Mouse (Mus musculus) erythroblast, embryonic 14.5 days (primary cell): ENCODE data around the gene Btbd35f19. TPM values are rescaled to one million over a fixed set of nuclear protein-coding genes. Genes with fewer than 3 reads are reported as not detected.
"Not testable (repeated sequence)": the region's sequence is repeated elsewhere in the genome, so short reads cannot be mapped to it uniquely, and the experiment has no call there.

Experiments used
- H3K27me3 ChIP-seq: 2 replicates; pipeline ENCODE4 v1.6.1; 2012; ENCODE audit warnings: inconsistent platforms; ENCODE audit not compliant: control insufficient read depth
- H3K36me3 ChIP-seq: 2 replicates; pipeline ENCODE4 v1.6.1; 2012; ENCODE audit warnings: mild to moderate bottlenecking, inconsistent platforms; ENCODE audit not compliant: control insufficient read depth
- H3K4me1 ChIP-seq: 2 replicates; pipeline ENCODE4 v1.6.1; 2012; ENCODE audit warnings: inconsistent platforms; ENCODE audit not compliant: control insufficient read depth
- H3K4me3 ChIP-seq: replicated peaks from 2 replicates; pipeline ENCODE3; 2012; ENCODE audit warnings: moderate library complexity, mild to moderate bottlenecking, inconsistent platforms
- H3K9me3 ChIP-seq: 2 replicates; pipeline ENCODE4 v1.6.1; 2012; ENCODE audit warnings: low read length, inconsistent platforms, mixed read lengths; ENCODE audit not compliant: control insufficient read depth
- polyA plus RNA-seq: library from polyadenylated mRNA; stranded (reverse); fragments of >175 nt; gene quantifications from 2 replicates; pipeline ENCODE4 v1.2.3, GENCODE M21; 2012

Gene Btbd35f19
- not detected in 2 replicates for polyA plus RNA-seq

DNA sequence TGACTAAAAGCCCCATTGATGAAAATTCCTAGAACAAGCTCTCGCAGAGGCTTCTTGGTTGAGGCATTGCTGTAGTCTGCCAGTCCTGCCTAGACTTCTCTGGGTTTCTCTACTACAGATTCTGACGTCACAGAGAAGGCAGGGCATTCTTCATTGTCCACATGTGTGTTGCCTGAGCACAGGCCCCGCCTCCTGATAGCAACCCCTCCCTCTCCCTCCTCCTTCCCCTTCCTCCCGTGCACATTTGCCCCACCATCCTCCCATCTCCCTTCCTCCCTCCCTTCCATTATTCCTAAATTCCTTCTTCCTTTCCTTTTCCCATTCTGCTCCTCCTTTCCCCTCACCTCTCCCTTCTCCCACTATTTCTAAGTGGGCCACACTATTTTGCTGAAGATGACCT lies at the start of gene Btbd35f19:
Gene Btbd35f19, minus strand, starts transcription at position 101 of the 400 bp plus-strand sequence.
- H3K4me1 ChIP-seq, H3K27me3 ChIP-seq, H3K36me3 ChIP-seq, H3K9me3 ChIP-seq, H3K4me3 ChIP-seq: not testable (repeated sequence)

GRCm38 (mm10) chrX:31341924-31342323 lies 41.8 kb downstream of the Btbd35f19 start:
- not testable (repeated sequence) for H3K27me3 ChIP-seq, H3K9me3 ChIP-seq, H3K4me3 ChIP-seq, H3K4me1 ChIP-seq, H3K36me3 ChIP-seq

DNA sequence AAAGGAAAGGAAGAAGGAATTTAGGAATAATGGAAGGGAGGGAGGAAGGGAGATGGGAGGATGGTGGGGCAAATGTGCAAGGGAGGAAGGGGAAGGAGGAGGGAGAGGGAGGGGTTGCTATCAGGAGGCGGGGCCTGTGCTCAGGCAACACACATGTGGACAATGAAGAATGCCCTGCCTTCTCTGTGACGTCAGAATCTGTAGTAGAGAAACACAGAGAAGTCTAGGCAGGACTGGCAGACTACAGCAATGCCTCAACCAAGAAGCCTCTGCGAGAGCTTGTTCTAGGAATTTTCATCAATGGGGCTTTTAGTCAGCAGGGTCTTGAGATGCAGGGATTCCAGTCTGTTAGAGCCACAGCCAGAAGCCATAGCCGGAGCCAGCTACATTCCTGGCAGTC lies 47.6 kb downstream of the Btbd35f19 start, which contains the start of gene Btbd35f26:
Gene Btbd35f26, plus strand, starts transcription at position 301 of the 400 bp plus-strand sequence.
- not testable (repeated sequence) for H3K36me3 ChIP-seq, H3K4me1 ChIP-seq, H3K9me3 ChIP-seq, H3K27me3 ChIP-seq, H3K4me3 ChIP-seq

Other genes with a start within 250 kb of the Btbd35f19 start
- not detected in 2 replicates for gene Spin2f, start 130.0 kb downstream of the Btbd35f19 start, polyA plus RNA-seq
- not detected in 2 replicates for gene Btbd35f26, start 47.5 kb downstream of the Btbd35f19 start, polyA plus RNA-seq
- not detected in 2 replicates for gene Gm21883, start 190.4 kb upstream of the Btbd35f19 start, polyA plus RNA-seq
- not detected in 2 replicates for gene Spin2e, start 235.0 kb upstream of the Btbd35f19 start, polyA plus RNA-seq